Mouse (Mus musculus): Measurements from ENCODE around the gene Ralgps1.

- TF ChIP-seq CTCF (IDR thresholded peaks at IDR 0.05; ENCODE audit: control insufficient read depth, insufficient read depth, insufficient read length) (no peak), MAX (IDR thresholded peaks at IDR 0.05) (no peak), MYOD1 (IDR thresholded peaks at IDR 0.05; ENCODE audit: control insufficient read depth, insufficient read length, low read depth) (no peak), USF1 (IDR thresholded peaks at IDR 0.05; ENCODE audit: low read depth) (no peak), FOSL1 (IDR thresholded peaks at IDR 0.05; ENCODE audit: insufficient read depth, low read length, poor library complexity, severe bottlenecking) (no peak)
Measured at GRCm38 (mm10) chr2:33130526-33131483, 240.5 kb downstream of the Ralgps1 start.
